Mouse (Mus musculus): Measurements from ENCODE around the gene Znrd1as. TPM values are rescaled to one million over a fixed set of nuclear protein-coding genes. Genes with fewer than 3 reads are reported as not detected.
A peak's percentile ranks its signal among the peaks of the same experiment; 100 is the strongest.

Gene Znrd1as
- total and polyA plus RNA-seq, 2 experiments from 2014 or later = 2.8 to 3.5 TPM

GRCm38 (mm10) chr17:36997033-36997735, 38.8 kb downstream of the Znrd1as start:
- H3K9ac ChIP-seq (replicated peaks; ENCODE audit: low read length, poor library complexity, severe bottlenecking) = no peak overlapping the region
- TF ChIP-seq CTCF (IDR thresholded peaks at IDR 0.05) = peak; percentile 84
- no peak overlapping the region for H3K4me3 ChIP-seq (ENCODE audit: low read depth, low read length)
- H3K9me3 ChIP-seq (ENCODE audit: low read length) = no peaks in the 10 kb centered on the region
- no peaks in the 10 kb centered on the region for H3K4me1 ChIP-seq (ENCODE audit: insufficient read depth, low read length)
- WGBS = 34% methylated on average over 7 of the region's 7 CpGs
- no peak overlapping the region for H3K27ac ChIP-seq (ENCODE audit: low read depth, low read length)
- H3K27me3 ChIP-seq (ENCODE audit: insufficient read depth, low read length) = no peaks in the 10 kb centered on the region
- DNase-seq (ENCODE audit: low spot score) (peak; percentile 84), ATAC-seq (ENCODE audit: low FRiP score) (no peak)
- H3K36me3 ChIP-seq (ENCODE audit: insufficient read depth, low read length) = no peaks in the 10 kb centered on the region
- H3K4me2 ChIP-seq (ENCODE audit: low read depth, low read length, poor library complexity, severe bottlenecking) = no peak overlapping the region

GRCm38 (mm10) chr17:36998477-36998876, 40.1 kb downstream of the Znrd1as start:
- Histone ChIP-seq H3K36me3 (ENCODE audit: insufficient read depth, low read length) (no peaks in the 10 kb centered on the region), H3K9ac (replicated peaks; ENCODE audit: low read length, poor library complexity, severe bottlenecking) (no peak overlapping the region), H3K9me3 (ENCODE audit: low read length) (no peaks in the 10 kb centered on the region), H3K4me2 (ENCODE audit: low read depth, low read length, poor library complexity, severe bottlenecking) (no peak overlapping the region), H3K27ac (ENCODE audit: low read depth, low read length) (no peak overlapping the region), H3K4me3 (ENCODE audit: low read depth, low read length) (no peak overlapping the region), H3K27me3 (ENCODE audit: insufficient read depth, low read length) (no peaks in the 10 kb centered on the region), H3K4me1 (ENCODE audit: insufficient read depth, low read length) (no peaks in the 10 kb centered on the region)
- no peak for DNase-seq (ENCODE audit: low spot score)
- no peak for TF ChIP-seq CTCF (IDR thresholded peaks at IDR 0.05)
- 84% methylated on average over 2 of the region's 2 CpGs for WGBS
- ATAC-seq (ENCODE audit: low FRiP score) = no peak

- WGBS = 96% methylated on average over 7 of the region's 7 CpGs
- no peak for DNase-seq (ENCODE audit: low spot score)
- no peak within 1 kb of the TSS for H3K27ac ChIP-seq (ENCODE audit: low read depth, low read length)
Measured at GRCm38 (mm10) chr17:37000863-37001262, 42.5 kb downstream of the Znrd1as start, which contains the start of gene Zfp57. Gene Zfp57, plus strand, starts transcription at chr17:37001163.

DNA sequence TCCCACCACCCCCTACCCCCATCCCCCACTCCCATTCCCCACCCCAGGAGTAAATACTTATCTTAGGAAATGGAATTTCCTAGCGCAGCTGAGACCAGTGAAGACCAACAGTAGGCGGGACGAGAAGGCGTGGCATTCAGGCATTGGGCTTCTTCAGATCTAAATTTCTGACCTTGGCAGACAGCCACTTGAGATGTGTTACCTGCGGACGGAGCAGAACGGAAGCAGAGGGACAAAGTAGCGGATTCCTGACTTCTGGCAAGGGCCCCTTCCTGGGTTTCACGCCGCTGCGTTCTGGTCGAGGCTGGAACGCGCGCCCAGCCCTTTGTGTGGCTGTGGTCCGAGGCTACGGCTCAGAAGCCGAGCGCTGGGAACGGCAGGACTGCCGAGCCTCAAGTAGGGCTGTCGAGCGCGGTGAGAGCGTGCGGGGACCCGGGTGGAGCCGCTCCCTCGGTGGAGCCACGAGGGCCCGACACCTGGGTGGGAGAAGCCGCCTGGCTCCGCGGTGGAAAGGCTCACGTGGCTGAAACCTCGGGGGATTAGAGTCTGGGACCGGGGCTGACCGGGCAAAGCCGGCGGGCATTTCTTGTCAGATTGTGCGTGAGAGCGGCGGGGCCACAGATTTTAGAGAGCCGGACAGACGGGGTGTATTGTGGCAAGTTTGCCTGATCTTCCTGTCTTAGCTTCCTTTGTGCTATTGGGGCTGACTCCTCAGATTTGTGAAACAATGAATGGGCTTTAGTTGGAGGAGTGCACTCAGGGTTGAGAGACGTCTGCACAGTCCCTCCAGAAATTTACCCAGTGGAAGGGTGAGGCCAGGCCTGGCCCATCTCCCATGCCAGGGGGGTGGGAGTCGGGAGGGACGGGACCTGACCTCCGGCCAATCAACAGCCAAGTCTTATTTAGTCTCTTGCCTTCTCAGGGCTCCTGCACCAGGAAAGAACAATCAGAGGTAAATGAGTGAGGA, 44.3 kb downstream of the Znrd1as start:
- TF ChIP-seq CTCF (IDR thresholded peaks at IDR 0.05) = no peak
- peaks cover 11% of the 10 kb centered on the region for H3K36me3 ChIP-seq (ENCODE audit: insufficient read depth, low read length)
- peak; percentile 86 for ATAC-seq (ENCODE audit: low FRiP score)
- H3K4me1 ChIP-seq (ENCODE audit: insufficient read depth, low read length) = no peaks in the 10 kb centered on the region
- peak overlapping the region; percentile 74 for H3K4me3 ChIP-seq (ENCODE audit: low read depth, low read length)
- DNase-seq (ENCODE audit: low spot score) = peak; percentile 93
- H3K27me3 ChIP-seq (ENCODE audit: insufficient read depth, low read length) = no peaks in the 10 kb centered on the region
- peak overlapping the region; percentile 95 for H3K9ac ChIP-seq (replicated peaks; ENCODE audit: low read length, poor library complexity, severe bottlenecking)
- H3K9me3 ChIP-seq (ENCODE audit: low read length) = no peaks in the 10 kb centered on the region
- H3K27ac ChIP-seq (ENCODE audit: low read depth, low read length) = peak overlapping the region; percentile 99
- under 1% methylated on average over 49 of the region's 49 CpGs for WGBS
- peak overlapping the region; percentile 71 for H3K4me2 ChIP-seq (ENCODE audit: low read depth, low read length, poor library complexity, severe bottlenecking)

More at GRCm38 (mm10) chr17:37000863-37001262, 42.5 kb downstream of the Znrd1as start, which contains the start of gene Zfp57:
- no peaks in the 10 kb centered on the region for H3K27me3 ChIP-seq (ENCODE audit: insufficient read depth, low read length)
- no peaks in the 10 kb centered on the region for H3K4me1 ChIP-seq (ENCODE audit: insufficient read depth, low read length)
- peak within 1 kb of the TSS; percentile 71 for H3K4me2 ChIP-seq (ENCODE audit: low read depth, low read length, poor library complexity, severe bottlenecking)
- no peaks in the 10 kb centered on the region for H3K9me3 ChIP-seq (ENCODE audit: low read length)
- no peaks in the 10 kb centered on the region for H3K36me3 ChIP-seq (ENCODE audit: insufficient read depth, low read length)
- no peak for ATAC-seq (ENCODE audit: low FRiP score)
- H3K9ac ChIP-seq (replicated peaks; ENCODE audit: low read length, poor library complexity, severe bottlenecking) = no peak within 1 kb of the TSS
- peak within 1 kb of the TSS; percentile 9; the same call in 1 of the 2 replicates for H3K4me3 ChIP-seq (ENCODE audit: low read depth, low read length)
- no peak for TF ChIP-seq CTCF (IDR thresholded peaks at IDR 0.05)

DNA sequence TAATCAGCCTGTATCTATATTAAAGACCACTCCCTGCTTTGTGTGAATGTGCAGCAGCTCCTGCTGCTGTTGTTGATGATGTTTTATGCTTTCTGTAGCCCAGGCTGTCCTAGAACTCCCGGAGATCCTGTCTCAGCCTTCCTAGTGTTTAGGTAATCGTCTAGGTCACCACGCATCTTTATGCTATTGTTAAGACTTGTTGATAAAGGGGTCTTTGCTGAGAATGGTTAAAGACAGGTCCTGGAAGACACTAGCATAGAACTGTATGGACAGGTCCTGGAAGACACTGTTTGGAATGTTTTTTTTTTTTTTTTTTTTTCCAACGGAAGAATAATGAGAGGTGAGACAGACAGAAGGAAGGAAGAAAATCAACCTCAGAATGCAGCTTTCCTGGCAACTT, 45.0 kb downstream of the Znrd1as start:
- no peaks in the 10 kb centered on the region for H3K4me1 ChIP-seq (ENCODE audit: insufficient read depth, low read length)
- no peaks in the 10 kb centered on the region for H3K27me3 ChIP-seq (ENCODE audit: insufficient read depth, low read length)
- TF ChIP-seq CTCF (IDR thresholded peaks at IDR 0.05) = no peak
- peak overlapping the region; percentile 74 for H3K4me3 ChIP-seq (ENCODE audit: low read depth, low read length)
- H3K27ac ChIP-seq (ENCODE audit: low read depth, low read length) = peak overlapping the region; percentile 99
- WGBS = 20% methylated on average over 4 of the region's 4 CpGs
- DNase-seq (ENCODE audit: low spot score) (peak; percentile 25), ATAC-seq (ENCODE audit: low FRiP score) (peak; percentile 33)
- H3K36me3 ChIP-seq (ENCODE audit: insufficient read depth, low read length) = peaks cover 18% of the 10 kb centered on the region
- H3K4me2 ChIP-seq (ENCODE audit: low read depth, low read length, poor library complexity, severe bottlenecking) = peak overlapping the region; percentile 71
- H3K9me3 ChIP-seq (ENCODE audit: low read length) = no peaks in the 10 kb centered on the region
- peak overlapping the region; percentile 95 for H3K9ac ChIP-seq (replicated peaks; ENCODE audit: low read length, poor library complexity, severe bottlenecking)
